Mouse (Mus musculus): ENCODE results near the gene Ces1h. TPM values are rescaled to one million over a fixed set of nuclear protein-coding genes. Genes with fewer than 3 reads are reported as not detected.
"Not testable (repeated sequence)": the region's sequence is repeated elsewhere in the genome, so short reads cannot be mapped to it uniquely, and the experiment has no call there.

The Ces1h gene
- total RNA-seq (2021): not detected

- DNase-seq: no peak
These were observed at the start of gene Ces1h for GRCm38 (mm10) chr8:93379625-93380024. Gene Ces1h (minus strand): TSS chr8:93379725.

GRCm38 (mm10) chr8:93427195-93427594 is 47.7 kb upstream of the Ces1h start:
- DNase-seq: no peak

- no peak for DNase-seq
These were observed 35.9 kb upstream of the Ces1h start for GRCm38 (mm10) chr8:93415387-93415786.

GRCm38 (mm10) chr8:93408830-93409229 is 29.3 kb upstream of the Ces1h start:
- DNase-seq: no peak

GRCm38 (mm10) chr8:93399698-93400097 is 20.2 kb upstream of the Ces1h start:
- DNase-seq: no peak

GRCm38 (mm10) chr8:93398044-93398443 is 18.5 kb upstream of the Ces1h start:
- no peak for DNase-seq

- DNase-seq: not testable (repeated sequence)
These were observed 14.6 kb upstream of the Ces1h start for GRCm38 (mm10) chr8:93394079-93394619.

GRCm38 (mm10) chr8:93369481-93369880 is 10.0 kb downstream of the Ces1h start:
- DNase-seq: no peak

- DNase-seq: no peak
These were observed 19.4 kb downstream of the Ces1h start for GRCm38 (mm10) chr8:93360113-93360512.

- DNase-seq: no peak
These were observed 40.0 kb downstream of the Ces1h start for GRCm38 (mm10) chr8:93339531-93339930.

- DNase-seq: no peak
These were observed 42.3 kb downstream of the Ces1h start, which contains the start of gene Ces1g for GRCm38 (mm10) chr8:93337207-93337606. Gene Ces1g (minus strand): TSS chr8:93337308.

GRCm38 (mm10) chr8:93332703-93333102 is 46.8 kb downstream of the Ces1h start:
- DNase-seq: no peak

GRCm38 (mm10) chr8:93331151-93331550 is 48.4 kb downstream of the Ces1h start:
- DNase-seq: no peak

GRCm38 (mm10) chr8:93325123-93325522 is 54.4 kb downstream of the Ces1h start:
- DNase-seq: no peak

- DNase-seq: no peak
These were observed 62.5 kb downstream of the Ces1h start for GRCm38 (mm10) chr8:93317031-93317430.

- no peak for DNase-seq
These were observed 64.0 kb downstream of the Ces1h start for GRCm38 (mm10) chr8:93315557-93315956.

Other genes starting within 250 kb of the Ces1h start
- not detected for gene Ces1c, start 248.4 kb downstream of the Ces1h start, total RNA-seq (2021)
- gene Ces1d, start 181.9 kb downstream of the Ces1h start, total RNA-seq (2021): under 1 TPM in 1 of 2 experiments, not detected in 1; 0.47 TPM
- gene Ces1e, start 150.1 kb downstream of the Ces1h start, total RNA-seq (2021): not detected
- not detected for gene Ces1f, start 100.0 kb downstream of the Ces1h start, total RNA-seq (2021)
- not detected for gene Ces1g, start 42.4 kb downstream of the Ces1h start, total RNA-seq (2021)
- gene Ces5a, start 156.1 kb upstream of the Ces1h start, total RNA-seq (2021): 1 to 10 TPM in 1 of 2 experiments, under 1 TPM in 1; 0.73 to 1.7 TPM

Measured in layer of hippocampus, postnatal 36 days (tissue).